In the genomic region with DNA sequence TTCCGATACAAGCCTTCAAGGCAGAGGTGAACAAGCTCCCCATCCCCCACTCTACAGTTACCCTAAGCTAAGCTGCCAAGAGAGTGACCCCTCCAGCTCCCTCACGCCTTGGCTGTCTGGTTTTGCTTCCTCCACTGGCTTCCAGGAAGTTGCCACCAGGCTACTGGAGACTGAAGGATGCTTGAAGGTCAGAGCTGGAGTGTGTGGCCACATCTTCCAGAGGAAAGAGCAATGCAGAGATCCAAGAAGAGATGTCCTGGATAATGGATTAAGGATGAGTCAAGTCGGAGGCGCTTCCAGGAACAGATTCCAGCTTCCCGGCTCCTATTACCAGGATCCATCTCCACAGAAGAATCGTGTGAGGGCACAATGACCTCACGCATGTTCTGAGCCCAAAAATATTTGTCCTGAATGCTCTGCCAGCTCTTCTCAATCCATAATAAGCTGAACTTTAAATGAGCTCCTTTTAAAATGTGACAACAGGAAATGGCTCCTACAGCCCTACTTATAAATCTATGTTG, we compare ENCODE assay signal across 9 mouse cellular contexts.
DNase-seq lines count a peak whose midpoint lies in the region; ATAC-seq and TF ChIP-seq lines count a peak whose summit lies in the region.
"Had no signal": no experiment of that assay in that cellular context is flagged by ENCODE, and none has a peak within 500 bp of the region (broad histone marks: within the 10 kb centered on the region; RNA-seq: fewer than 3 reads in every experiment).

No protein-coding gene starts in this region.

- TF ChIP-seq CTCF in lung, postnatal 0 days (IDR thresholded peaks at IDR 0.05) = no peak

- no peak overlapping the region for H3K27ac ChIP-seq in heart, embryonic 12.5 days (ENCODE audit: poor library complexity, severe bottlenecking)
- 0 out of 2 replicates have a peak overlapping the region, but pooled peaks have one; percentile 26 for H3K27ac ChIP-seq in lung, postnatal 0 days (ENCODE audit: low read length)
- no peak overlapping the region for H3K27ac ChIP-seq in hindbrain, embryonic 13.5 days
- H3K27ac ChIP-seq: hindbrain, postnatal 0 days had no signal

- no peak overlapping the region for H3K4me2 ChIP-seq in heart, embryonic 12.5 days
- no peak overlapping the region for H3K4me2 ChIP-seq in lung, postnatal 0 days (replicated peaks; ENCODE audit: low read depth, low read length)
- H3K4me2 ChIP-seq in hindbrain, embryonic 13.5 days = no peak overlapping the region

- TF ChIP-seq EP300 in lung, postnatal 0 days (IDR thresholded peaks at IDR 0.05) = peak; percentile 85

- H3K9ac ChIP-seq in heart, embryonic 12.5 days = no peak overlapping the region
- H3K9ac ChIP-seq in lung, postnatal 0 days (replicated peaks; ENCODE audit: low read depth) = no peak overlapping the region
- H3K9ac ChIP-seq in hindbrain, embryonic 13.5 days = no peak overlapping the region

- no peak for ATAC-seq in heart, embryonic 12.5 days (ENCODE audit: insufficient number of reproducible peaks, low FRiP score)
- ATAC-seq in lung, postnatal 0 days = peak; percentile 88
- no peak for ATAC-seq in erythroblast, adult 5-6 weeks (replicated peaks; ENCODE audit: low FRiP score, poor library complexity, severe bottlenecking)
- no peak for ATAC-seq in hindbrain, embryonic 13.5 days (ENCODE audit: low FRiP score)
- ATAC-seq: hindbrain, postnatal 0 days had no signal

- peaks cover 6% of the 10 kb centered on the region for H3K4me1 ChIP-seq in heart, embryonic 12.5 days (replicated peaks)
- no peaks in the 10 kb centered on the region for H3K4me1 ChIP-seq in lung, postnatal 0 days (ENCODE audit: insufficient read depth, low read depth, low read length)
- no peaks in the 10 kb centered on the region for H3K4me1 ChIP-seq in hindbrain, embryonic 13.5 days (replicated peaks)

- no peaks in the 10 kb centered on the region for H3K36me3 ChIP-seq in heart, embryonic 12.5 days
- no peaks in the 10 kb centered on the region for H3K36me3 ChIP-seq in lung, postnatal 0 days (ENCODE audit: insufficient read depth, low read length)
- no peaks in the 10 kb centered on the region for H3K36me3 ChIP-seq in hindbrain, embryonic 13.5 days

- H3K27me3 ChIP-seq in heart, embryonic 12.5 days (replicated peaks) = no peaks in the 10 kb centered on the region
- H3K27me3 ChIP-seq in lung, postnatal 0 days (replicated peaks; ENCODE audit: insufficient read depth, low read length) = no peaks in the 10 kb centered on the region
- H3K27me3 ChIP-seq in hindbrain, embryonic 13.5 days = 0 out of 2 replicates have a peak, but pooled peaks cover 3% of the 10 kb centered on the region

- WGBS in heart, embryonic 12.5 days = 71% methylated on average over 7 of the region's 7 CpGs
- WGBS in lung, postnatal 0 days = 37% methylated on average over 7 of the region's 7 CpGs
- WGBS in hindbrain, embryonic 13.5 days = 84% methylated on average over 7 of the region's 7 CpGs

- no peak overlapping the region for H3K4me3 ChIP-seq in heart, embryonic 12.5 days
- no peak overlapping the region for H3K4me3 ChIP-seq in lung, postnatal 0 days (ENCODE audit: low read depth, low read length)
- H3K4me3 ChIP-seq in hindbrain, embryonic 13.5 days = no peak overlapping the region

- peak; percentile 94 for DNase-seq in heart, adult 11 months
- peak; percentile 54 for DNase-seq in adrenal gland, adult 8-10 months
- peak; percentile 9 for DNase-seq in heart, postnatal 25 days (ENCODE audit: low spot score)
- peak; percentile 81 for DNase-seq in lung, postnatal 0 days (ENCODE audit: low spot score)
- DNase-seq in right cerebral cortex, postnatal 25 days = no peak

- H3K9me3 ChIP-seq in heart, embryonic 12.5 days (replicated peaks) = no peaks in the 10 kb centered on the region
- H3K9me3 ChIP-seq in lung, postnatal 0 days (ENCODE audit: low read length) = no peaks in the 10 kb centered on the region
- no peaks in the 10 kb centered on the region for H3K9me3 ChIP-seq in hindbrain, embryonic 13.5 days

- intact Hi-C loops in heart, postnatal 25 days (cut with DNase I) = loop anchor here (5.0 kb wide), 1 partner anchor 66 kb away; no protein-coding TSS in a partner anchor
